Mouse (Mus musculus): Measurements from ENCODE around the gene Adarb2. TPM values are rescaled to one million over a fixed set of nuclear protein-coding genes. Genes with fewer than 3 reads are reported as not detected.

Adarb2 gene
- total and polyA plus RNA-seq, 3 experiments, result not detected

DNA sequence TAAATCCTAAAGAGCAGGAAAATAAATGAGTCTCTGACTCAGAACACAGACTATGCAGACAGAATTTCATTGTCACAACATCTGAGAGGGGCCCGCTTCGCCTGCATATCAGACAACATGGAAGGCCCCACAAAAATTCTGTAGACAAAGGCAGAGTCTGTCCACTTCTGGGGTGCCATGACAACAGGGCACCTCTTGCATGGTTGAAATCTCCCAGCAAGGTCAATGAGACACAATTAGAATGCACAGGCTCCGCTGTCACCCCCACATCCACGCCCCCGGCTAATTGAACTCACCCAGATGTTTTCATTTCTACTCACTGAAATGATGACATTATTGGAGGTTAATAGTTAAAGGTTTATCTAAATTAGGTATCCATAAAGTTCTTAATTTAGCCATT, 296.9 kb downstream of the Adarb2 start:
- intact Hi-C loops (cut with DNase I), result no loop called here
- Histone ChIP-seq H3K36me3 (ENCODE audit: control insufficient read depth, insufficient read depth, low read length) (no peaks in the 10 kb centered on the region), H3K4me1 (ENCODE audit: control insufficient read depth, insufficient read depth, low read length) (no peaks in the 10 kb centered on the region), H3K27me3 (ENCODE audit: control insufficient read depth, insufficient read depth, low read length) (no peaks in the 10 kb centered on the region), H3K4me3 (no peak overlapping the region), H3K9ac (ENCODE audit: low read depth, low read length) (no peak overlapping the region), H3K27ac (no peak overlapping the region), H3K79me2 (replicated peaks; ENCODE audit: control insufficient read depth, insufficient read depth, low read length) (no peaks in the 10 kb centered on the region)
- TF ChIP-seq CTCF (IDR thresholded peaks at IDR 0.05), result no peak
- no peak for TF ChIP-seq POLR2A (IDR thresholded peaks at IDR 0.05; ENCODE audit: insufficient read depth, low read depth, low read length)
- no peak for TF ChIP-seq EP300 (IDR thresholded peaks at IDR 0.05; ENCODE audit: insufficient read depth, low read depth, low read length)
- DNase-seq, result no peak
- 86% methylated on average over 5 of the region's 5 CpGs for WGBS

DNA sequence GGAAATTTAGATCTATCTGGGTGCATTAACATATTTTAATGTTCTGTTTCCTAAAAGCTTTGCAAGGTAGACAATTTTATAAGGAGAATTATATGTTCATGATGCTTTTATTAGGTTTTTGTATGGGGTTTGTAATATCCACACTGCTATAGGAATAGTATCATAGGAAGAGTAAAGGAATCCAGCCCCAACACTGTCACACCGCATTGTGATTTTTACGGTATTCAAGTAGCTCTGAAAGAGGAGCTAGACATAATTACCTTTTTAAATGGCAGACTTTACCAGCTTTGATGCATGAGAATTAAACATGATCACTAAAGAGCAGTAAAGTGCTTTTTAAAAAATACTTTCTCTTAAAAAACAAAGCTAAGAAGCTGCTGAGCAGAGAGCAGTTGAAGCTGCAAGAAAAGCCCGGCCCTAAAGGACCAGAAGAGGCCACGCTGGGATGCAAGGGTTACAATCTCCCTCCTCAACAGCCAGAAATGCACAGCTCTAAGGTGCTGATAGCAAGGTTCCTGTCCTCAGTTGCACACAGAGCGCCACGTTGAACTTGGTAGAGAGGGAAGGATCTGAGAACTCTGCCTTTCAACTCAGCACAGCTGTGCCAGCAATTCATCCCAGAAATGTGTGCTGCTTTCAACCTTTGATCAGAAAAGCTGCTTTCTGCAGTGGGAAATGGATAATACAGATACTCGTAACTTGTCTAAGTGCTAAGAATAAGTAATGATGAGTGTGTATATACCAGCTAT, 308.6 kb downstream of the Adarb2 start:
- WGBS, result 64% methylated on average over 7 of the region's 7 CpGs
- no peaks in the 10 kb centered on the region for H3K4me1 ChIP-seq (ENCODE audit: control insufficient read depth, insufficient read depth, low read length)
- H3K27ac ChIP-seq, result no peak overlapping the region

DNA sequence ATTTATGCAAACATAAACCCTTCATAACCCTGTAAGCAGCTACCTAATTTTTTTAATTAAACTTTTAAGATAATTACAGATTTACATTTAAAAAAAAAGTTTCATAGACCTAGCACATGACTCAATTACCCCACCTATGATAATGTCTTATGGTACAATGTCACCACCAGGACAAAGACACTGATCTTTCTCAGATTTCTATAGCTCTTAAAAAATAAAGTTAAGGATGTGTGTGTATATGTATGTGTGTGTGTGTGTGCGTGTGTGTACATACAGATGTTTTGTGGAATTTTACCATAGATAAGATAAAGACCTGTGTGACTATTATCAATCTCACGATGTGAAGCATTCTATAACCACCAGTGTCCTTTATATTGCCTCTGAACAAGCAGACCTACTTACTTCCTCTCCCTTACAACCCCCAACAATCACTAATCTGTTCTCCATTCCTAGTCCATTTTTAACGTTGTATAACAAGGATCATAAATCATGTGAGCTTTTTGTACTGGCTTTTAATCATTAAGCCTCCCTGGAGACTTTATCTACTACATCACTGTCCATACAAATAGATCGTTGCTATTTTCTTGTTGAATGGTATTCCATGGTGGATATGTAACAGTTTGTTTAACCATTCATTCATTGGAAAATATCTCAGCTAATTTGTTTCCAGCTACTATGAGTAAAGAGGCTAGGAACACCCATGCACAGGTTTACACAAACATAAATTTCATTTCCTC, 313.5 kb downstream of the Adarb2 start:
- no peaks in the 10 kb centered on the region for H3K4me1 ChIP-seq (ENCODE audit: control insufficient read depth, insufficient read depth, low read length)
- H3K36me3 ChIP-seq (ENCODE audit: control insufficient read depth, insufficient read depth, low read length), result no peaks in the 10 kb centered on the region
- DNase-seq, result no peak
- no peaks in the 10 kb centered on the region for H3K79me2 ChIP-seq (replicated peaks; ENCODE audit: control insufficient read depth, insufficient read depth, low read length)
- no peak overlapping the region for H3K27ac ChIP-seq
- no peak for TF ChIP-seq POLR2A (IDR thresholded peaks at IDR 0.05; ENCODE audit: insufficient read depth, low read depth, low read length)
- no peak for TF ChIP-seq EP300 (IDR thresholded peaks at IDR 0.05; ENCODE audit: insufficient read depth, low read depth, low read length)
- no peak for TF ChIP-seq CTCF (IDR thresholded peaks at IDR 0.05)
- H3K9ac ChIP-seq (ENCODE audit: low read depth, low read length), result no peak overlapping the region
- no peak overlapping the region for H3K4me3 ChIP-seq
- no peaks in the 10 kb centered on the region for H3K27me3 ChIP-seq (ENCODE audit: control insufficient read depth, insufficient read depth, low read length)
- intact Hi-C loops (cut with DNase I), result no loop called here
- WGBS, result 60% methylated on average over 4 of the region's 4 CpGs

More for the DNA sequence above, 308.6 kb downstream of the Adarb2 start:
- no peak overlapping the region for H3K4me3 ChIP-seq
- intact Hi-C loops (cut with DNase I), result no loop called here
- H3K27me3 ChIP-seq (ENCODE audit: control insufficient read depth, insufficient read depth, low read length), result no peaks in the 10 kb centered on the region
- H3K36me3 ChIP-seq (ENCODE audit: control insufficient read depth, insufficient read depth, low read length), result no peaks in the 10 kb centered on the region
- no peak for TF ChIP-seq CTCF (IDR thresholded peaks at IDR 0.05)
- no peak for DNase-seq
- H3K9ac ChIP-seq (ENCODE audit: low read depth, low read length), result no peak overlapping the region
- H3K79me2 ChIP-seq (replicated peaks; ENCODE audit: control insufficient read depth, insufficient read depth, low read length), result no peaks in the 10 kb centered on the region

DNA sequence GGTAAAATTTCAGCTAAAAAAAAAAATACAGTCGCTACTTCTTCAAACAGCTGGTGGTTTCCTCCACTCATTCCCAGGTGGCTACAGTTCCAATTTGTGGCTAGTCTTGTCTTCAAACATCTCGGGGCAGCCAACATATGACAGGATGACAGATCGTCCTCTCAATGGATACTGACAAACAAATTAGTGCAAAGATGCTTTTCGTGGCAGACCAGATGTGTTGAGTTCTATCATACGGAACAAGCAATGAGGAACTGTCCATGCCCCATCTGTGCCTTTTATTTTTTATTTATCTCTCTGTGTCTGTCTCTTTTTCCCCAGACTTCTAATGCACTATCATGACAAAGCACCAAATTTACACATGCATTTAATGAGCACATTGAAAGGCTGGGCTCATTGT, 316.5 kb downstream of the Adarb2 start:
- H3K27ac ChIP-seq, result no peak overlapping the region
- 70% methylated on average over 5 of the region's 5 CpGs for WGBS

DNA sequence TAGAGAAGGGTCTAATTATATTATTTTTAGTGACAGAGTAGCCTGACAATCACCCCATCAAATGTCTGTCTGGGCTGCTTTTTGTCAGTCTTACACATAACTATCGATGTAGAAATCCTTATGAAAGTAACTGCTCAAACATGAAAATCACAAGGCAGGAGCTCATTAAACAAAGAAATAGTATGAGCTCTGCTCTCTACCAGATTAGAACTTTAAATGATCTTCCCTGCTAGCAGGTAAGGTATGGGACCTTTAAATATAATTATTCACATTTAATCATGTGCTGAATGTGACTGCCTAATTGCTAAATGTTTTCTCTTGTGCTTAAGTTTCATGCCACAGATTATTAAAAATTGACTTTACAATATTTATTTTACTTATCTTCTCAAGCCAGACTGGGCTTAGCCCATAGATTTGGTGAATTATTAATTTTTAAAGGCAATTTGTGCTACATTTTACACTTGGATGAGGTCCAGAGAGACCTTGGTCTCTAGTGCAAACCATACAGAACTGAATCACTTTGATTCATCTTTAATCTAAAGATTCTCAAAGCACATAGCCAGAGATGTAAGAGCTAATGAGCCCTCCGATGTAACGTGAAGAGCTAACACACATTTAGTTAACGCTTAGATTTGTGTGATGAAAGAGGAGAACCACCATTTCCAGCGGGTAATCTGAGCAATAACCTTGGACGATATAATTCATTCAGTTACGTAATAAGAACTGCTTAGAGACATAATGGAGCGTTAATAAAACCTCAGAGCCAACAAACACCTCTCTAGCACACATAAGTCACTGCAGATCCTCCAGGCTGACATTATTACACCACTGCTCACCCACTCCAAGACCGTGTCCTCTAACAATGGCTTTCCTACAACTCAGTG, 323.3 kb downstream of the Adarb2 start:
- H3K9ac ChIP-seq (ENCODE audit: low read depth, low read length), result no peak overlapping the region
- no peak for DNase-seq
- intact Hi-C loops (cut with DNase I), result no loop called here
- TF ChIP-seq POLR2A (IDR thresholded peaks at IDR 0.05; ENCODE audit: insufficient read depth, low read depth, low read length) (no peak), CTCF (IDR thresholded peaks at IDR 0.05) (no peak), EP300 (IDR thresholded peaks at IDR 0.05; ENCODE audit: insufficient read depth, low read depth, low read length) (no peak)
- no peaks in the 10 kb centered on the region for H3K4me1 ChIP-seq (ENCODE audit: control insufficient read depth, insufficient read depth, low read length)
- no peak overlapping the region for H3K27ac ChIP-seq
- H3K27me3 ChIP-seq (ENCODE audit: control insufficient read depth, insufficient read depth, low read length), result no peaks in the 10 kb centered on the region
- WGBS, result 84% methylated on average over 9 of the region's 9 CpGs
- H3K79me2 ChIP-seq (replicated peaks; ENCODE audit: control insufficient read depth, insufficient read depth, low read length), result no peaks in the 10 kb centered on the region
- no peaks in the 10 kb centered on the region for H3K36me3 ChIP-seq (ENCODE audit: control insufficient read depth, insufficient read depth, low read length)
- no peak overlapping the region for H3K4me3 ChIP-seq

More for the DNA sequence above, 316.5 kb downstream of the Adarb2 start:
- Histone ChIP-seq H3K9ac (ENCODE audit: low read depth, low read length) (no peak overlapping the region), H3K4me1 (ENCODE audit: control insufficient read depth, insufficient read depth, low read length) (no peaks in the 10 kb centered on the region), H3K36me3 (ENCODE audit: control insufficient read depth, insufficient read depth, low read length) (no peaks in the 10 kb centered on the region), H3K79me2 (replicated peaks; ENCODE audit: control insufficient read depth, insufficient read depth, low read length) (no peaks in the 10 kb centered on the region), H3K27me3 (ENCODE audit: control insufficient read depth, insufficient read depth, low read length) (no peaks in the 10 kb centered on the region), H3K4me3 (no peak overlapping the region)
- intact Hi-C loops (cut with DNase I), result no loop called here
- no peak for TF ChIP-seq POLR2A (IDR thresholded peaks at IDR 0.05; ENCODE audit: insufficient read depth, low read depth, low read length)
- no peak for TF ChIP-seq CTCF (IDR thresholded peaks at IDR 0.05)
- no peak for TF ChIP-seq EP300 (IDR thresholded peaks at IDR 0.05; ENCODE audit: insufficient read depth, low read depth, low read length)
- no peak for DNase-seq

All from heart, adult 2 months (tissue).